Mouse (Mus musculus): Measurements from ENCODE around the gene Pcp4l1. TPM values are rescaled to one million over a fixed set of nuclear protein-coding genes. Genes with fewer than 3 reads are reported as not detected.

Pcp4l1 gene
- polyA plus RNA-seq, 1 experiment, result 5.1 TPM

DNA sequence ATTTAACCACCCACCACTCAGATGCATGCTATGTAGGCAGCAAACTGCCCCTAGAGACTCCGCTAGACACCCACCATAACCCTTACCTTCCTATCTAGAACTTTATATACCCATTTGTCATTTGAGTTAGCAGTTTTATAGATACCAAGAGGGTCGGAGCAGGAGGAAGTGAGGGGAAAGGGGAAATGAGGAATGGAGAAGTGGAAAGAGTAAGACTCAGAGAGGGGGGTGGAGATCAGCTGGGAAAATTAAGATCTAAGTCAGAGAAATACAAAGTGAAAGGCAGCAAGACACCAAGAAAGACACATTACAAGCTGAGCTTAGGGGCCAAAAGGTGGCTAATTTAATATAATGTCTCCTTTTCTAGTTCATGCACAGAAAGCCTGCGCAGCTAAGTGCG lies 38.5 kb upstream of the Pcp4l1 start:
- 65% methylated on average over 4 of the region's 4 CpGs for WGBS
- Histone ChIP-seq H3K4me3 (replicated peaks; ENCODE audit: control insufficient read depth, low read depth, low read length) (peak overlapping the region; percentile 78), H3K27ac (ENCODE audit: control insufficient read depth, insufficient read depth, low read depth, low read length, poor library complexity) (peak overlapping the region; percentile 90), H3K4me1 (ENCODE audit: control insufficient read depth, insufficient read depth, low read length) (peaks cover 2% of the 10 kb centered on the region; the same call in 1 of the 2 replicates)
- TF ChIP-seq POLR2A (IDR thresholded peaks at IDR 0.05; ENCODE audit: borderline replicate concordance, control insufficient read depth, low read depth, low read length), result no peak
- no peak for TF ChIP-seq CTCF (IDR thresholded peaks at IDR 0.05; ENCODE audit: control insufficient read depth, insufficient read depth, low read length)

DNA sequence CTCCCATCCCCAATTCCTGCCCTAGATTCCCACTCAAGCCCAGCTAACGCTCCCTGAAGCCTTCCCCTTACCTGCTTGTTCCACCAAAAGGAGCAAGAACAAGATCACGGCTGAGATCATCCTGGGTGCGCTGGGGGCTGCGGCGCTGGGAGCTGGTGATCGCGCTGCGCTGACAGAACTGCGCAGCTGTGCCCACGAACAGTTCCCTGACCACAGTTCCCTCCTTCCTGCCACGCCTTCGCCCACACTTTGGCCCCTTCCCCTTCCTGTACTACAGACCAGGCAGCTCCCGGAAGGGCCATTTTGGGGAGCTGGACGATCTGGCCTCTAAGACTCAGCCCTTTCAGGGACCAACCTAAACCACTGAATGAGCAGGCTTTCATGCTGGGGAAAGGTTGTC lies 38.1 kb upstream of the Pcp4l1 start, which contains the start of gene Fcer1g:
Gene Fcer1g, minus strand, starts transcription at position 240 of the 400 bp plus-strand sequence.
- peak within 1 kb of the TSS; percentile 90 for H3K27ac ChIP-seq (ENCODE audit: control insufficient read depth, insufficient read depth, low read depth, low read length, poor library complexity)
- WGBS, result 8% methylated on average over 14 of the region's 14 CpGs
- peak; percentile 93; the same call in 1 of the 2 replicates for TF ChIP-seq POLR2A (IDR thresholded peaks at IDR 0.05; ENCODE audit: borderline replicate concordance, control insufficient read depth, low read depth, low read length)
- TF ChIP-seq CTCF (IDR thresholded peaks at IDR 0.05; ENCODE audit: control insufficient read depth, insufficient read depth, low read length), result no peak
- peaks cover 2% of the 10 kb centered on the region; the same call in 1 of the 2 replicates for H3K4me1 ChIP-seq (ENCODE audit: control insufficient read depth, insufficient read depth, low read length)
- peak within 1 kb of the TSS; percentile 78 for H3K4me3 ChIP-seq (replicated peaks; ENCODE audit: control insufficient read depth, low read depth, low read length)

DNA sequence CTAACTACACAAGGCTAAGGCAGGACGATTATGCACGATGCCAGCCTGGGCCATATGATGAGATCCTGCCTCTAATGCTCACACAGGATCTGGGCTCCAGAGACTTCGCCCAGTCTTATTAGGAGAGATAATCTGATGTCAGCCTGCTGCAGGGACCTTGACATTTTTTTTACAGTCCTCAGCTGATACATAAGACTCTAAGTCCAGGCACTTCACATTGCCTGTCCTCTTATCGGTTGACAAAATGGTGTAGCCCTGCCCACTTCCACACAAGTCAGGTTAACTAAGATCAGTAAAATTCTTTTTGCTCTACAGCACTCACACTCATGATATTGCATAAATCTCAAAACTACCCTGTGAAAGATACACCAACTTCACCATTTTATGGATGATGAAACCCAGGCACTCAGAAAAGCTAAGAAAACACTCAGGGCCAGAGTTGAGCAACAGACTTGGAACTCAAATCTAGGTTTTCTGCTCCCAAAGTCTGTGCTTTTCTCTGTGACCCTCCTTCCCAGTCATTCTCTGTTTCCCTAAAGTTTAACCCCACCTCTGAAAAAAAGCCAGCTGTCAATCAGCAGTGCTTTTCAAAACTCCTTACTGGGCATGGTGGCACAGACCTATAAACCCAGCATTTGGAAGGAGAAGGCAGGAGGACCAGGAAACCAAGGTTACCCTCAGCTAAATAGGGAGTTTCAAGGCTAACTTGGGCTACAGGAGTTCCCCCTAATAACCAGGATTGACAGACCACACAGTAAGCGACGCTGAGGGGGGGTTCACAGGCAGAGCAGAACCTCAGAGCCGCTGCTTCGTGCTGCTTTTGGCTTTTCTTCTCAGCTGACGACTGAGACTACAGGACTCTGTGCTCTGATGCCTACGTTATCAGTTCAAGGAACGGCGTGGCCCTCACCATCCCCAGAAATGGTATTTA lies 37.0 kb upstream of the Pcp4l1 start:
- peaks cover 2% of the 10 kb centered on the region; the same call in 1 of the 2 replicates for H3K4me1 ChIP-seq (ENCODE audit: control insufficient read depth, insufficient read depth, low read length)
- 32% methylated on average over 12 of the region's 12 CpGs for WGBS
- TF ChIP-seq CTCF (IDR thresholded peaks at IDR 0.05; ENCODE audit: control insufficient read depth, insufficient read depth, low read length) (no peak), POLR2A (IDR thresholded peaks at IDR 0.05; ENCODE audit: borderline replicate concordance, control insufficient read depth, low read depth, low read length) (no peak)

DNA sequence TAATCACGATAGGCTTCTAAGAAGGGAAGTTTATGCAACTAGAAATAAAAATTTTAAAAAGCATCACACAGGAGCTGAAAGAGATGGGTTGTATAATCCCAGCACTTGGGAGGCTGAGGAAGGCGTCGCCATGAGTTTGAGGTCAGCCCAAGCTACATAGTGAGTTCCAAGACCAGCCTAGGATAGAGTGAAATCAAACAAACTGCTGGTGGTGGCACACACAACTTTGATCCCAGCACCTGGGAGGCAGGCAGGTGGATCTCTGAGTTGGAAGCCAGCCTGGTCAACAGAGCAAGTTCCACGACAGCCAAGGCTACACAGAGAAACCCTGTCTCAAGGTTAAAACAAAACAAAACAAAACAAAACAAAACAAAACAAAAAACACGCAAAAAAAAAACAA lies 36.3 kb upstream of the Pcp4l1 start:
- TF ChIP-seq POLR2A (IDR thresholded peaks at IDR 0.05; ENCODE audit: borderline replicate concordance, control insufficient read depth, low read depth, low read length), result no peak
- TF ChIP-seq CTCF (IDR thresholded peaks at IDR 0.05; ENCODE audit: control insufficient read depth, insufficient read depth, low read length), result no peak
- WGBS, result 48% methylated on average over 5 of the region's 5 CpGs
- peaks cover 2% of the 10 kb centered on the region; the same call in 1 of the 2 replicates for H3K4me1 ChIP-seq (ENCODE audit: control insufficient read depth, insufficient read depth, low read length)
- peak overlapping the region; percentile 65; the same call in 1 of the 2 replicates for H3K27ac ChIP-seq (ENCODE audit: control insufficient read depth, insufficient read depth, low read depth, low read length, poor library complexity)
- peak overlapping the region; percentile 69 for H3K4me3 ChIP-seq (replicated peaks; ENCODE audit: control insufficient read depth, low read depth, low read length)

More for the DNA sequence above, 37.0 kb upstream of the Pcp4l1 start:
- Histone ChIP-seq H3K4me3 (replicated peaks; ENCODE audit: control insufficient read depth, low read depth, low read length) (peak overlapping the region; percentile 91), H3K27ac (ENCODE audit: control insufficient read depth, insufficient read depth, low read depth, low read length, poor library complexity) (peak overlapping the region; percentile 90)

DNA sequence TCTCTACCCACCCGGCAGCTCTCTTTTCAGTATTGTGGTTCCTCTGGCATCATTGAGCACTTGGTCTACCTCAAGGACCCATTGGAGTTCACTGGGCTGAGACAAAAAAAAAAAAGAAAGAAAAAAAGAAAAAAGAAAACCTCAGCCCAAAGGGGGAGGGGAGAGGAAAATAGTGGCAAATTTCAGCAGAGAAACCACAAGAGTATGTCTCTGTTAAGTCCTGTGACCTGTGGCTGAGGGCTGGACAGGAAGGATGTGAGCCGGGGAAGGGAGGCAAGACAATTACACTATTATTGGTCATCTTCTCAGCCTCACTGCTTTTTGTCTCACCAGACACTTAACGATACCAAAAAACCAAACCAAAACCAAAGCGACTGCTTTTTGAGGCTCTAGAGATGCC lies 35.8 kb upstream of the Pcp4l1 start:
- Histone ChIP-seq H3K27ac (ENCODE audit: control insufficient read depth, insufficient read depth, low read depth, low read length, poor library complexity) (peak overlapping the region; percentile 65; the same call in 1 of the 2 replicates), H3K4me3 (replicated peaks; ENCODE audit: control insufficient read depth, low read depth, low read length) (peak overlapping the region; percentile 69), H3K4me1 (ENCODE audit: control insufficient read depth, insufficient read depth, low read length) (peaks cover 2% of the 10 kb centered on the region; the same call in 1 of the 2 replicates)
- 2% methylated on average over 4 of the region's 4 CpGs for WGBS
- TF ChIP-seq CTCF (IDR thresholded peaks at IDR 0.05; ENCODE audit: control insufficient read depth, insufficient read depth, low read length) (no peak), POLR2A (IDR thresholded peaks at IDR 0.05; ENCODE audit: borderline replicate concordance, control insufficient read depth, low read depth, low read length) (0 out of 2 replicates have a peak, but pooled peaks have one; percentile 9)

DNA sequence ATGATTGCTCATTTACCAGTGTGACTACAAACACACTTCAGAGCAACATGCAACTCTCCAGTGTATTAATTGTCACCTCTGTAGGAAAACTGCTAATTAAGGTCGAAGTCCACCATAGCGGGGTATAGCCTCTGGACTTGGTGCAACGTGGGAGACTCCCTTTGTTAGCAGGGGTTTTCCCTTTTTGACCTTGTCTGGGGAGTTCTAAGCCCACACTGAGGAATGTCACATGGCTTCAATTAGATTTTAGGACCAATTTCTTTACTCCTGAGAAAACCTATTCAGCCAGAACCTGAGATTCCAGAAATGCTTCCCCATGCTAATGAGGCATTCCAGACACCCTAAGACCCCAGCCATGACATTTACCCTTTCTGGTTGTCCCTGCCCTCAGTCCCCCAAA lies 34.1 kb upstream of the Pcp4l1 start:
- peaks cover 2% of the 10 kb centered on the region; the same call in 1 of the 2 replicates for H3K4me1 ChIP-seq (ENCODE audit: control insufficient read depth, insufficient read depth, low read length)
- WGBS, result 87% methylated on average over 3 of the region's 3 CpGs
- TF ChIP-seq POLR2A (IDR thresholded peaks at IDR 0.05; ENCODE audit: borderline replicate concordance, control insufficient read depth, low read depth, low read length) (no peak), CTCF (IDR thresholded peaks at IDR 0.05; ENCODE audit: control insufficient read depth, insufficient read depth, low read length) (no peak)
- no peak overlapping the region for H3K4me3 ChIP-seq (replicated peaks; ENCODE audit: control insufficient read depth, low read depth, low read length)
- H3K27ac ChIP-seq (ENCODE audit: control insufficient read depth, insufficient read depth, low read depth, low read length, poor library complexity), result no peak overlapping the region

DNA sequence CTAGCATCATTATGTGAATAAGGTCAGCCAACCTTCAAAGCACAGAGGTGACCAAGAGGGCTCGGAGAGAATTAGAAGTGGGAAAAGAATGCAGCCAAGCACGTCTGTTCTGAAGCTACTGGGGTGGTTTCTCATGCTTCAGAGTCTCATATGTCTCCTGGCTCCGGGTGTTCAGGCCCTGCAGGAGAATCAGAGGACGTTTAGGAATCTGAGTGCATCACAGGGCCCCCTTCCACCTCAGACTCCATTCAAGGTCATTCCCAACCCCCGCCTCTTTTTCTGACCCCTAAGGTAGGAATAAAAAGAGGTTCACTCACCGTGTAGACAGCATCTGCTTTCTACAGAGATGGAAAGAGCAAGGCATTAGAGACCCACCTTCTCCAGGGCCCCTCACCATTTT lies 33.7 kb upstream of the Pcp4l1 start:
- TF ChIP-seq CTCF (IDR thresholded peaks at IDR 0.05; ENCODE audit: control insufficient read depth, insufficient read depth, low read length) (no peak), POLR2A (IDR thresholded peaks at IDR 0.05; ENCODE audit: borderline replicate concordance, control insufficient read depth, low read depth, low read length) (no peak)
- 80% methylated on average over 6 of the region's 6 CpGs for WGBS
- Histone ChIP-seq H3K27ac (ENCODE audit: control insufficient read depth, insufficient read depth, low read depth, low read length, poor library complexity) (no peak overlapping the region), H3K4me1 (ENCODE audit: control insufficient read depth, insufficient read depth, low read length) (peaks cover under 1% of the 10 kb centered on the region; the same call in 1 of the 2 replicates), H3K4me3 (replicated peaks; ENCODE audit: control insufficient read depth, low read depth, low read length) (no peak overlapping the region)

DNA sequence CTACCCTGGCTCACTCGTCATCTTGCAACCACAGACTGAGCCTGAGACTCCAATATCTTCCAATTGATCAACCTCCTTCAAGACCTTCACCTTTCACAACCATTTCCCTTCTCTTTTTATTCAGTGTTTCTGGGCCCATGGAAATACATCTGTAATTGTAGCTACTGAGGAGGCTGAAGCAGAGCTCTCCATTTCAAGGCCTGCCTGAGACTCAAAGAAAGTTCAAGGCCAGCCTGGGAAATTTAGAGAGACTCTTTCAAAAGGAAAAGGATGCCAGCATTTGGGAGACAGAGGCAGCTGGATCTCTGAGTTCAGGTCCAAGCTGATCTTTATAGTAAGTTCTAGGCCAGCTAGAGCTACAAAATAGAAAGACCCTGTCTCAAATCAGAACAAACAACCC lies 31.8 kb upstream of the Pcp4l1 start:
- 38% methylated on average over 1 of the region's 1 CpGs for WGBS
- Histone ChIP-seq H3K4me3 (replicated peaks; ENCODE audit: control insufficient read depth, low read depth, low read length) (no peak overlapping the region), H3K4me1 (ENCODE audit: control insufficient read depth, insufficient read depth, low read length) (no peaks in the 10 kb centered on the region; the same call in 1 of the 2 replicates), H3K27ac (ENCODE audit: control insufficient read depth, insufficient read depth, low read depth, low read length, poor library complexity) (no peak overlapping the region)
- TF ChIP-seq CTCF (IDR thresholded peaks at IDR 0.05; ENCODE audit: control insufficient read depth, insufficient read depth, low read length) (no peak), POLR2A (IDR thresholded peaks at IDR 0.05; ENCODE audit: borderline replicate concordance, control insufficient read depth, low read depth, low read length) (no peak)
